Mouse (Mus musculus) cerebellum, postnatal 36 days (tissue): ENCODE measurements around the gene Vopp1.

Experiments used
- DNase-seq, 2 experiments: peaks; one replicate each; pipeline ENCODE4 v3.0.0; 2021 to 2022; ENCODE audit warnings: mixed read lengths in 2 of 2

Gene Vopp1

GRCm38 (mm10) chr6:57701686-57702085 is 123.3 kb downstream of the Vopp1 start:
- peak in 1 of 2 experiments; percentile 20 for DNase-seq

- DNase-seq: no peak
Measured at GRCm38 (mm10) chr6:57693116-57693515, 131.8 kb downstream of the Vopp1 start.

- DNase-seq: peak; percentile 83 to 85
Measured at GRCm38 (mm10) chr6:57691467-57692261, 133.3 kb downstream of the Vopp1 start, which contains the start of gene Pyurf. Gene Pyurf, minus strand, starts transcription at chr6:57692078.

GRCm38 (mm10) chr6:57684156-57684555 is 140.8 kb downstream of the Vopp1 start:
- DNase-seq: no peak
